Mouse (Mus musculus): ENCODE results near the gene Prrt1. TPM values are rescaled to one million over a fixed set of nuclear protein-coding genes. Genes with fewer than 3 reads are reported as not detected.

Prrt1 gene
- polyA plus RNA-seq, 1 experiment from 2014 or later = 0.31 TPM

DNA sequence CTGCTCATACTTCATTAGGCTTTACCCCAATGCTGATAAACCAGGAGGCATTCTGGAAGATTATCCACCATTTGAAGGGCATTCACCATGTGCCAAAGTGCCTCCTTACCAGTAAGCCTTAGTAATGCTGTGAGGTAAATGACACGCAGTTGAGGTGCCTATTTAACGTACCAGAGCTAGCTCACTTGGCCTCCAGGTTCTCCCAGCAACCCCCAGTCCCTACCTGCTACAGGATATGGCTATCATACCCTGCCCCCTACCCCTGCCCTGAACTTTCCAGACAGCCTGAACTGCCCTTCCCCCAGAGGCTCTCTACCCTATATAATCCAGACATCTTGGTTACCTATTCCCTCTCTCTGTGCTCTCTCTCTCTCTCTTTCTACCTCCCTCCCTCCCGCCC lies 40.6 kb upstream of the Prrt1 start:
- Histone ChIP-seq H3K4me2 (ENCODE audit: low read depth, low read length) (peak overlapping the region; percentile 100; the same call in 1 of the 2 replicates), H3K36me3 (ENCODE audit: control insufficient read depth, insufficient read depth, low read length) (no peaks in the 10 kb centered on the region), H3K27ac (ENCODE audit: low read length) (no peak overlapping the region), H3K27me3 (ENCODE audit: control insufficient read depth, insufficient read depth, low read length) (no peaks in the 10 kb centered on the region), H3K9ac (ENCODE audit: low read length) (no peak overlapping the region), H3K4me1 (ENCODE audit: control insufficient read depth, insufficient read depth, low read length) (peaks cover 47% of the 10 kb centered on the region), H3K4me3 (replicated peaks; ENCODE audit: low read length) (no peak overlapping the region), H3K9me3 (replicated peaks; ENCODE audit: control insufficient read depth, low read length) (no peaks in the 10 kb centered on the region)
- WGBS = 76% methylated on average over 3 of the region's 3 CpGs
- no peak for ATAC-seq (ENCODE audit: insufficient read depth, low FRiP score)

- Histone ChIP-seq H3K36me3 (ENCODE audit: control insufficient read depth, insufficient read depth, low read length) (no peaks in the 10 kb centered on the region), H3K4me2 (ENCODE audit: low read depth, low read length) (peak overlapping the region; percentile 80)
Observed at GRCm38 (mm10) chr17:34589206-34589605, 40.1 kb upstream of the Prrt1 start.

DNA sequence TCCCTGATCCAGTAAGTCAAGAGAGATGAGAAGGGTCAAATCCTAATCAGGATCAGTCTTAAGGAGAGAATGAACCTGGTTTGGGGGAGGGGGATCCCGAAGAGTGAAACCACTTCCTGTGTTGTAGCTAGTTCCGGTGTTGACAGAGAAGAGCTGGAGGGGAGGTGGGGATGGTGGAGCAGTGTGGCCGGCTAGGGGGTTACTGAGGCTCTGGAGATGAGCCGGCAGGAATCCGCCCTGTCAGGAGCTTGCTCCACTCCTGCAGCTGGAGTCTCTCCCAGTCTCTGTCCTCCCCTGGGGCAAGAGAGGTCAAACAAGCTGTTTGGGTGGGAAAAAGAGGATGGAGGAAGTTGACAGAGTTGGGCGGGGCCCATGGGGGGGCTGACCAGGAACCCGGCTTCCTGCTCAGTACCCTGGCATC lies 39.6 kb upstream of the Prrt1 start, which contains the start of gene Gpsm3:
Gene Gpsm3 (plus strand): TSS at position 126 of the 421 bp plus-strand sequence.
- Histone ChIP-seq H3K27me3 (ENCODE audit: control insufficient read depth, insufficient read depth, low read length) (no peaks in the 10 kb centered on the region), H3K4me3 (replicated peaks; ENCODE audit: low read length) (peak within 1 kb of the TSS; percentile 25), H3K9me3 (replicated peaks; ENCODE audit: control insufficient read depth, low read length) (no peaks in the 10 kb centered on the region), H3K36me3 (ENCODE audit: control insufficient read depth, insufficient read depth, low read length) (peaks cover 3% of the 10 kb centered on the region; the same call in 1 of the 2 replicates), H3K27ac (ENCODE audit: low read length) (peak within 1 kb of the TSS; percentile 99), H3K4me1 (ENCODE audit: control insufficient read depth, insufficient read depth, low read length) (peaks cover 55% of the 10 kb centered on the region), H3K9ac (ENCODE audit: low read length) (peak within 1 kb of the TSS; percentile 84), H3K4me2 (ENCODE audit: low read depth, low read length) (peak within 1 kb of the TSS; percentile 100)
- WGBS = 12% methylated on average over 7 of the region's 7 CpGs
- no peak for ATAC-seq (ENCODE audit: insufficient read depth, low FRiP score)

More at GRCm38 (mm10) chr17:34589206-34589605, 40.1 kb upstream of the Prrt1 start:
- Histone ChIP-seq H3K4me1 (ENCODE audit: control insufficient read depth, insufficient read depth, low read length) (peaks cover 50% of the 10 kb centered on the region), H3K9ac (ENCODE audit: low read length) (peak overlapping the region; percentile 66), H3K27me3 (ENCODE audit: control insufficient read depth, insufficient read depth, low read length) (no peaks in the 10 kb centered on the region), H3K4me3 (replicated peaks; ENCODE audit: low read length) (peak overlapping the region; percentile 25), H3K9me3 (replicated peaks; ENCODE audit: control insufficient read depth, low read length) (no peaks in the 10 kb centered on the region), H3K27ac (ENCODE audit: low read length) (peak overlapping the region; percentile 99)
- ATAC-seq (ENCODE audit: insufficient read depth, low FRiP score) = no peak
- 38% methylated on average over 7 of the region's 7 CpGs for WGBS

DNA sequence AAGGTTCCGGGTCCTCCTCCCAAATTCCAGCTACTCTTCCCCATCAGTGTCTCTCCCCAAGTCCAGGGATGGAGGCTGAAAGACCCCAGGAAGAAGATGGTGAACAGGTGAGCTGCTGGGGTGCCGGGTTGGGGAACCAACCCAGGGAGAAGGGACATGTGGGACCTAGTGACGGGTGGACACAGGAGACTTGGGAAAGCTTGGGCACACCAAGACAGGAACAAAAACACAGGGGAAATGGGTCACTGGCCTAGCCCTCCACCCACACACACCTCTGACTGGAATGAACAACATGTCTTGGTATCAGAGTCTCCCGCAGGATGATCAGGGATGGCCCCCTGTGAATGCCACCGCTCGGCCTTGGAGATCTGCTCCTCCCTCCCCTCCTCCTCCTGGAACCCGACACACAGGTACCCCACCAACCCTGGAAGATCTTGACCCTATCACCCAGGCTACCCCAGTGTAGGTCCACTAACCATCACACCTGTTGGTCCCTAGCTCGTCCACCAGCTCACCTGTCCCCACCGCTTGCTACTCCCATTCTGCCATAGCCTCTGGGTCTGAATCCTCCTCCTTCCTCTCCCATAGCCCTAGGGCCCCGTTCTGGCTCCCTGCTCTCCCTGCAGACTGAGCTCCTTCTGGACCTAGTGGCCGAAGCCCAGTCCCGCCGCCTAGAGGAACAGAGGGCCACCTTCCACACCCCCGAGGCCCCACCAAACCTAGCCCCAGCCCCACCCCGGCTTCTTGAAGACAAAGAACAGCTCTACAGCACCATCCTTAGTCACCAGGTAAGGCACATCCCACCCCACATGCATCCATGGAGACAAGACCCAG lies 39.0 kb upstream of the Prrt1 start:
- Histone ChIP-seq H3K9me3 (replicated peaks; ENCODE audit: control insufficient read depth, low read length) (no peaks in the 10 kb centered on the region), H3K4me2 (ENCODE audit: low read depth, low read length) (peak overlapping the region; percentile 80), H3K4me3 (replicated peaks; ENCODE audit: low read length) (peak overlapping the region; percentile 25), H3K27me3 (ENCODE audit: control insufficient read depth, insufficient read depth, low read length) (no peaks in the 10 kb centered on the region), H3K36me3 (ENCODE audit: control insufficient read depth, insufficient read depth, low read length) (peaks cover 6% of the 10 kb centered on the region; the same call in 1 of the 2 replicates), H3K9ac (ENCODE audit: low read length) (peak overlapping the region; percentile 84), H3K27ac (ENCODE audit: low read length) (peak overlapping the region; percentile 99), H3K4me1 (ENCODE audit: control insufficient read depth, insufficient read depth, low read length) (peaks cover 59% of the 10 kb centered on the region)
- 68% methylated on average over 15 of the region's 15 CpGs for WGBS
- ATAC-seq (ENCODE audit: insufficient read depth, low FRiP score) = no peak

DNA sequence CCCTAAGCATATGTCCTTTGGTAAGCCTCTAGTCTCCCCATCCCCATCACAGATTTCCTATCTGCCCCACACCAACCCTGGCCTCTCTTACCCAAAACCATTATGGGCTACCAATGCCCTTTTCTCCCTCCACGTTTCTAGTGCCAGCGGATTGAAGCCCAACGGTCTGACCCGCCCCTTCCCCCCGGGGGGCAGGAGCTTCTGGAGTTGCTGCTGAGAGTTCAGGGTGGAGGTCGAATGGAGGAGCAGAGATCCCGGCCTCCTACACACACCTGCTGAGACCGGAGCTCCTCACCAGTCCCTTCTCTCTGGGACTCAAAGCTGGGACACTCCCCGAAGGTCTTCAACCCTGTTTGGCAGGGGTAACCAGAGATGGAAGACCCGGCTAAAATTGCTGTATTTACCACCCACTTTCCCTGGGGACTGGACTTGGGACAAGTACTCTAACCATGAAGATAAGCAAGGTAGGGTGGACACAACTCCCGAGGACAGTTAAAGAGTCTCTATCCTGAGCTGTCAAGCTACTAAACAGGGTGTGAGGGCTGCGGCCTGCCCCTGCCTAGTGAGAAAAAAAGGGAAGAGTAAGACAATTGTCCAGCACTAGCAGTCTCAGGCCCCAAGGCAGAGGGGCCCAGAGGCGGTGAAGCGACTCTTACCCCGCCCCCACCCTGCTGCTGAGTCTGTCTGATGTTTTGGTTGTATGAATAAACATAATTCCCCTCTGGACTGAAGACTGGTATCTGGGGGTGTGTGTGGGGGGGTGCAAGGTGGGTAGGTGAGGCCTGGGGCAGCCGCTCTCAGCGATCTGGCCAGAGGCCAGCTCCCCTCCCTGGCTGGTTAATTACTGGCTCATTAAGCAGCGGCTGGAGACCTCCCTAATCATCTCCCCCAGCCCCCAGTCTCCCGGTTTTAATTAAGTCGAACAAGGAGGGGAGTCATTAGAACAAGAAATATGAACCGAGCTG lies 38.0 kb upstream of the Prrt1 start, which contains the start of gene Pbx2:
Gene Pbx2 (plus strand): TSS at position 238 of the 965 bp plus-strand sequence.
- Histone ChIP-seq H3K36me3 (ENCODE audit: control insufficient read depth, insufficient read depth, low read length) (peaks cover 14% of the 10 kb centered on the region; the same call in 1 of the 2 replicates), H3K4me3 (replicated peaks; ENCODE audit: low read length) (peak within 1 kb of the TSS; percentile 91), H3K9ac (ENCODE audit: low read length) (peak within 1 kb of the TSS; percentile 99), H3K4me2 (ENCODE audit: low read depth, low read length) (peak within 1 kb of the TSS; percentile 80), H3K27ac (ENCODE audit: low read length) (peak within 1 kb of the TSS; percentile 99), H3K4me1 (ENCODE audit: control insufficient read depth, insufficient read depth, low read length) (peaks cover 65% of the 10 kb centered on the region), H3K27me3 (ENCODE audit: control insufficient read depth, insufficient read depth, low read length) (no peaks in the 10 kb centered on the region), H3K9me3 (replicated peaks; ENCODE audit: control insufficient read depth, low read length) (no peaks in the 10 kb centered on the region)
- 4% methylated on average over 21 of the region's 21 CpGs for WGBS
- ATAC-seq (ENCODE audit: insufficient read depth, low FRiP score) = peak; percentile 7; the same call in 1 of the 2 replicates

GRCm38 (mm10) chr17:34591994-34592375 lies 37.3 kb upstream of the Prrt1 start:
- Histone ChIP-seq H3K4me1 (ENCODE audit: control insufficient read depth, insufficient read depth, low read length) (peaks cover 61% of the 10 kb centered on the region), H3K9ac (ENCODE audit: low read length) (peak overlapping the region; percentile 99), H3K27me3 (ENCODE audit: control insufficient read depth, insufficient read depth, low read length) (no peaks in the 10 kb centered on the region), H3K36me3 (ENCODE audit: control insufficient read depth, insufficient read depth, low read length) (peaks cover 14% of the 10 kb centered on the region; the same call in 1 of the 2 replicates), H3K27ac (ENCODE audit: low read length) (peak overlapping the region; percentile 99), H3K9me3 (replicated peaks; ENCODE audit: control insufficient read depth, low read length) (no peaks in the 10 kb centered on the region), H3K4me2 (ENCODE audit: low read depth, low read length) (peak overlapping the region; percentile 80), H3K4me3 (replicated peaks; ENCODE audit: low read length) (peak overlapping the region; percentile 91)
- 1% methylated on average over 27 of the region's 35 CpGs for WGBS
- peak; percentile 65 for ATAC-seq (ENCODE audit: insufficient read depth, low FRiP score)

DNA sequence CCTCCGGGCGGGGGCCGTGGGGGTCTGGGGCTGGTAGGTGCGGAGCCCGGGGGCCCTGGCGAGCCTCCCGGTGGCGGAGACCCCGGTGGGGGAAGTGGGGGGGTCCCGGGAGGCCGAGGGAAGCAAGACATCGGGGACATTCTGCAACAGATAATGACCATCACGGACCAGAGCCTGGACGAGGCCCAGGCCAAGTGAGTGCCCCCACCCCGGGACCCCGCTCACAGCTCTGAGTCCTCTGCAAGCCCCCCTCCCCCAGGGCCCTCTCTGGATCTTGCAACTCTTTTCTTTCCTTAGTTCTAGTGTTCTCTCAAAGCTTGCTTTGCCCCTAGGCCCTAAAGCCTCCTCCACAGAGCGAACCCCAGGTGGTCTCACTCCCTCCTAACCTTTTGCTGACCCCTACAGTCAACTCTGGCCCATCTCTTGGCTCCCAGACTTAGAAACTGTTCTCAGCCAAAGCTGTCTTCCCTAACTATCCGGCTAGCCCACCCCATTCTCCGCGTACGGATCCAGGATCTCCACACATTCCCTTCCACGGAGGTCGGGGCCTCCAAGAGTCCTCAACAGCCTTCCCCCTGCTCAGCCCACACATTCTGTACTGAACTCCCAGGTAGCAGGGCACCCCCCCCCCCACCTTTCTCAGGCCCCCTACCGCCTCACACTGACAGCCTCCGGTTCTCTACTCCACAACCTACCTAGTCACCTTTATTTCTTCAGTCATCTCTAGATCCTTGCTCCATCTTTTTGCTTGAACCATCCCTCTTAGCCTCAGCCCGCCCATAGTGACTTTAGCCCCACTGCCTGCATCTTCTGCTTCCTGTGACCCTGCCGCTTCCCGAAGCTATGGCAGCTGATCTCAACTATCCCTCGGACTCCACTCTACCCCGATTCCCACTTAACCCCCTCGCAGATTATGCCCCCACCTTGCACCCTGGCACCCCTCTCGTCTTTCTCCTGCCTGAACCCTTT lies 36.5 kb upstream of the Prrt1 start:
- 1% methylated on average over 32 of the region's 32 CpGs for WGBS
- no peaks in the 10 kb centered on the region for H3K27me3 ChIP-seq (ENCODE audit: control insufficient read depth, insufficient read depth, low read length)
- H3K4me2 ChIP-seq (ENCODE audit: low read depth, low read length) = peak overlapping the region; percentile 73
- peak overlapping the region; percentile 99 for H3K9ac ChIP-seq (ENCODE audit: low read length)
- peak overlapping the region; percentile 99 for H3K27ac ChIP-seq (ENCODE audit: low read length)
- peaks cover 14% of the 10 kb centered on the region; the same call in 1 of the 2 replicates for H3K36me3 ChIP-seq (ENCODE audit: control insufficient read depth, insufficient read depth, low read length)
- H3K9me3 ChIP-seq (replicated peaks; ENCODE audit: control insufficient read depth, low read length) = no peaks in the 10 kb centered on the region
- H3K4me3 ChIP-seq (replicated peaks; ENCODE audit: low read length) = peak overlapping the region; percentile 91
- H3K4me1 ChIP-seq (ENCODE audit: control insufficient read depth, insufficient read depth, low read length) = peaks cover 67% of the 10 kb centered on the region
- 0 out of 2 replicates have a peak, but pooled peaks have one; percentile 0 for ATAC-seq (ENCODE audit: insufficient read depth, low FRiP score)
